33 mouse cellular contexts compared by ENCODE assay signal in genomic region chr11:104150911-104151310, GRCm38 (mm10). TPM values are rescaled to one million over a fixed set of nuclear protein-coding genes. Genes with fewer than 3 reads are reported as not detected.
A peak's percentile ranks its signal among the peaks of the same experiment; 100 is the strongest.
DNase-seq lines count a peak whose midpoint lies in the region; ATAC-seq and TF ChIP-seq lines count a peak whose summit lies in the region.
"Had no signal": no experiment of that assay in that cellular context is flagged by ENCODE, and none has a peak within 500 bp of the region (broad histone marks: within the 10 kb centered on the region; RNA-seq: fewer than 3 reads in every experiment).

No protein-coding gene starts in this region.

- H3K27ac ChIP-seq in liver, adult 2 months (replicated peaks; ENCODE audit: insufficient read depth, low read depth, low read length): no peak overlapping the region
- H3K27ac ChIP-seq in liver, embryonic 11.5 days (ENCODE audit: low read depth, low read length): no peak overlapping the region
- H3K27ac ChIP-seq in limb, embryonic 10.5 days: peak overlapping the region; percentile 68
- H3K27ac ChIP-seq: embryonic facial prominence, embryonic 13.5 days; embryonic facial prominence, embryonic 15.5 days; forebrain, embryonic 10.5 days; forebrain, embryonic 12.5 days had no signal

- no peak for TF ChIP-seq CTCF in liver, adult 2 months (IDR thresholded peaks at IDR 0.05; ENCODE audit: low read depth, low read length)

- no peaks in the 10 kb centered on the region for H3K79me2 ChIP-seq in liver, adult 2 months (ENCODE audit: control insufficient read depth, insufficient read depth, low read length)

- peaks cover 6% of the 10 kb centered on the region for H3K4me1 ChIP-seq in liver, adult 2 months (ENCODE audit: control insufficient read depth, insufficient read depth, low read length)
- no peaks in the 10 kb centered on the region for H3K4me1 ChIP-seq in liver, embryonic 11.5 days (replicated peaks; ENCODE audit: control insufficient read depth, insufficient read depth, low read length)
- H3K4me1 ChIP-seq in limb, embryonic 10.5 days: peaks cover 61% of the 10 kb centered on the region
- H3K4me1 ChIP-seq: embryonic facial prominence, embryonic 13.5 days; embryonic facial prominence, embryonic 15.5 days had no signal

- TF ChIP-seq POLR2A in liver, adult 2 months (IDR thresholded peaks at IDR 0.05; ENCODE audit: extremely low read depth, insufficient read depth, low read length): no peak

- no peak overlapping the region for H3K4me2 ChIP-seq in liver, embryonic 11.5 days
- H3K4me2 ChIP-seq: embryonic facial prominence, embryonic 13.5 days; embryonic facial prominence, embryonic 15.5 days; forebrain, embryonic 12.5 days had no signal

- no peak for ATAC-seq in liver, embryonic 11.5 days (replicated peaks; ENCODE audit: low FRiP score)
- ATAC-seq: activated CD4-positive, CD25-positive, alpha-beta regulatory T cell, adult 4 months; forebrain, embryonic 14.5 days; forebrain, embryonic 16.5 days; Patski had no signal

- no peaks in the 10 kb centered on the region for H3K36me3 ChIP-seq in liver, adult 2 months (ENCODE audit: control insufficient read depth, insufficient read depth, low read length)
- H3K36me3 ChIP-seq in liver, embryonic 11.5 days (ENCODE audit: control insufficient read depth, insufficient read depth, low read length): no peaks in the 10 kb centered on the region
- no peaks in the 10 kb centered on the region for H3K36me3 ChIP-seq in limb, embryonic 10.5 days
- H3K36me3 ChIP-seq: embryonic facial prominence, embryonic 13.5 days; embryonic facial prominence, embryonic 15.5 days; forebrain, embryonic 10.5 days; forebrain, embryonic 12.5 days had no signal

- H3K27me3 ChIP-seq in liver, adult 2 months (ENCODE audit: control insufficient read depth, insufficient read depth, low read length): no peaks in the 10 kb centered on the region; the same call in 1 of the 2 replicates
- H3K27me3 ChIP-seq in liver, embryonic 11.5 days (replicated peaks; ENCODE audit: control insufficient read depth, insufficient read depth, low read length): no peaks in the 10 kb centered on the region
- H3K27me3 ChIP-seq in limb, embryonic 10.5 days (ENCODE audit: low read depth, poor library complexity, severe bottlenecking): peaks cover 13% of the 10 kb centered on the region
- H3K27me3 ChIP-seq: embryonic facial prominence, embryonic 15.5 days had no signal

- H3K9me3 ChIP-seq in liver, embryonic 11.5 days (ENCODE audit: control insufficient read depth, low read length): no peaks in the 10 kb centered on the region
- no peaks in the 10 kb centered on the region for H3K9me3 ChIP-seq in limb, embryonic 10.5 days (replicated peaks)
- H3K9me3 ChIP-seq: embryonic facial prominence, embryonic 13.5 days; embryonic facial prominence, embryonic 15.5 days; forebrain, embryonic 10.5 days; forebrain, embryonic 12.5 days had no signal

- 86% methylated on average over 5 of the region's 5 CpGs for WGBS in liver, adult 2 months
- WGBS in liver, embryonic 11.5 days: 73% methylated on average over 5 of the region's 5 CpGs
- 75% methylated on average over 5 of the region's 5 CpGs for WGBS in limb, embryonic 10.5 days

- H3K9ac ChIP-seq in liver, adult 2 months (ENCODE audit: low read depth, low read length): no peak overlapping the region
- no peak overlapping the region for H3K9ac ChIP-seq in liver, embryonic 11.5 days (ENCODE audit: low read depth, low read length)
- H3K9ac ChIP-seq: embryonic facial prominence, embryonic 13.5 days; embryonic facial prominence, embryonic 15.5 days; forebrain, embryonic 12.5 days had no signal

- H3K4me3 ChIP-seq in liver, adult 2 months (ENCODE audit: insufficient read depth, low read depth, low read length): no peak overlapping the region
- H3K4me3 ChIP-seq in liver, embryonic 11.5 days (ENCODE audit: low read depth, low read length): no peak overlapping the region
- no peak overlapping the region for H3K4me3 ChIP-seq in limb, embryonic 10.5 days
- H3K4me3 ChIP-seq: embryonic facial prominence, embryonic 13.5 days; embryonic facial prominence, embryonic 15.5 days; erythroblast, embryonic 14.5 days; forebrain, embryonic 10.5 days; forebrain, embryonic 12.5 days had no signal

- DNase-seq in liver, adult 2 months (ENCODE audit: extremely low read depth, low read depth, low spot score): peak; percentile 5
- DNase-seq in liver, embryonic 11.5 days (ENCODE audit: low spot score): no peak
- peak; percentile 45 for DNase-seq in brain, adult 2 months (ENCODE audit: low read depth, low spot score)
- DNase-seq in limb, embryonic 10.5 days (ENCODE audit: low spot score): no peak
- DNase-seq in retina, postnatal 1 day: peak; percentile 76
- DNase-seq in adrenal gland, postnatal 25 days: no peak
- no peak for DNase-seq in lung, postnatal 4 days
- no peak for DNase-seq in thymus, postnatal 0 days (ENCODE audit: low spot score)
- DNase-seq: adrenal gland, adult 8-10 months; adrenal gland, postnatal 14 days; cerebellum, adult 11 months; cerebellum, adult 18-20 months; cerebellum, adult 9-10 months; cerebellum, postnatal 14 days; cerebellum, postnatal 36 days; embryo, embryonic 11 days had no signal

RNA-seq across cellular contexts. Expression of gene Crhr1, which starts 18.3 kb away (rescaled TPM):
- total RNA-seq in liver, adult 2 months (2014; rRNA removed): not detected in 2 replicates
- 0.04 TPM in 1 of 2 replicates, not detected in the other for polyA plus RNA-seq in liver, adult 2 months (2012; rRNA removed)
- not detected in 2 replicates for polyA plus RNA-seq in liver, embryonic 11.5 days (2014; fragmentation: Nextera tagmentation; extraction: Ambion mirVana)
- 1.1 and 1.5 TPM in 2 replicates for polyA plus RNA-seq in limb, embryonic 10.5 days (2016; fragmentation: Nextera tagmentation; extraction: Ambion mirVana)
- 0.24 TPM in 1 of 2 replicates, not detected in the other for total RNA-seq in adrenal gland, postnatal 25 days (2021)
- 0.05 TPM in 1 of 2 replicates, not detected in the other for polyA plus RNA-seq in thymus, postnatal 0 days (2015; fragmentation: Nextera tagmentation; extraction: Ambion mirVana)
- total RNA-seq: adrenal gland, postnatal 14 days; common myeloid progenitor, adult 5-6 weeks; MEL had no signal
- polyA plus RNA-seq: activated CD4-positive, CD25-positive, alpha-beta regulatory T cell, adult 4 months; C2C12; erythroblast, embryonic 14.5 days; Patski had no signal

RNA-seq across cellular contexts. Expression of gene Sppl2c, which starts 35.2 kb away (rescaled TPM):
- not detected in 2 replicates for total RNA-seq in liver, adult 2 months (2014; rRNA removed)
- polyA plus RNA-seq in liver, adult 2 months (2012; rRNA removed): not detected in 2 replicates
- polyA plus RNA-seq in liver, embryonic 11.5 days (2014; fragmentation: Nextera tagmentation; extraction: Ambion mirVana): not detected in 2 replicates
- polyA plus RNA-seq in limb, embryonic 10.5 days (2016; fragmentation: Nextera tagmentation; extraction: Ambion mirVana): not detected in 2 replicates
- not detected in 2 replicates for total RNA-seq in adrenal gland, postnatal 25 days (2021)
- not detected in 2 replicates for polyA plus RNA-seq in thymus, postnatal 0 days (2015; fragmentation: Nextera tagmentation; extraction: Ambion mirVana)
- total RNA-seq: adrenal gland, adult 18-20 months; adrenal gland, adult 8-10 months; adrenal gland, postnatal 14 days; adrenal gland, postnatal 4 days; common myeloid progenitor, adult 5-6 weeks; ES-E14; MEL had no signal
- polyA plus RNA-seq: activated CD4-positive, CD25-positive, alpha-beta regulatory T cell, adult 4 months; C2C12; embryonic facial prominence, embryonic 11.5 days; embryonic facial prominence, embryonic 13.5 days; embryonic facial prominence, embryonic 15.5 days; erythroblast, embryonic 14.5 days; forebrain, embryonic 10.5 days; forebrain, embryonic 12.5 days; forebrain, embryonic 14.5 days; forebrain, embryonic 16.5 days; frontal cortex, adult 2 months; Patski had no signal

Comparison
In these comparisons a context has a peak if more than half of its experiments do, and no peak if none do; other contexts are left out.
1. DNase-seq: peak in liver, adult 2 months (single experiment), brain, adult 2 months (single experiment) and retina, postnatal 1 day (single experiment); none in liver, embryonic 11.5 days (single experiment), limb, embryonic 10.5 days (single experiment), adrenal gland, postnatal 25 days (single experiment), lung, postnatal 4 days (0 of 2) and thymus, postnatal 0 days (single experiment).